Mouse (Mus musculus): ENCODE data around the gene Nt5e.

DNA sequence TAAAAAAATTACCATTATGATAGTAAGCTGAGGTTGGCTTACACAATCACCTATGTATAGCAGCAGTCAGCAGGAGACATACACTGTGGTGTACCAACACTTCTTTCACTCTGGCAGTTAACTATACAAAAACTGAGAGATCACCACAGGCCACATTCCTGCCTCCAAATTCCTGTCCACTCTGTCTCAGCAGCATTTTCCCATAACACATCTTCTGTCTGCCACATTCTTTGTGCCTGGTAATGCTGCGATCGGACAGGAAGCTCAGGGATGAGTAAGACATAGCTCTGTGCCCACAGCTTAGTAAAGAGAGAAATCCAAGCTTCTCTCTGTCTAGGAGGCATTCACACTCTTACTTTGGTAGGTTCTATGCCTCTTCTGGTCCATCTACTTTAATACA lies 46.0 kb downstream of the Nt5e start:
- no peak for TF ChIP-seq REST (IDR thresholded peaks at IDR 0.05; ENCODE audit: insufficient read depth, insufficient read length)
- TF ChIP-seq TCF12 (IDR thresholded peaks at IDR 0.05; ENCODE audit: insufficient read depth, poor library complexity, severe bottlenecking), result no peak
- no peak for TF ChIP-seq POLR2A (IDR thresholded peaks at IDR 0.05; ENCODE audit: insufficient read length, low read depth)
- no peak for TF ChIP-seq USF1 (IDR thresholded peaks at IDR 0.05; ENCODE audit: low read depth)
- TF ChIP-seq POLR2AphosphoS2 (IDR thresholded peaks at IDR 0.05; ENCODE audit: insufficient read length, low read depth), result no peak
- no peak for TF ChIP-seq E2F4 (IDR thresholded peaks at IDR 0.05; ENCODE audit: insufficient read depth)
- no peak for TF ChIP-seq MYOD1 (IDR thresholded peaks at IDR 0.05; ENCODE audit: control insufficient read depth in 1 of 3, insufficient read length in 2 of 3, low read depth in 2 of 3)
- no peak for TF ChIP-seq CEBPB (IDR thresholded peaks at IDR 0.05; ENCODE audit: insufficient read depth, poor library complexity, severe bottlenecking)
- TF ChIP-seq MAX (IDR thresholded peaks at IDR 0.05; ENCODE audit: low read depth), result no peak
- TF ChIP-seq MYOG (IDR thresholded peaks at IDR 0.05; ENCODE audit: control insufficient read depth in 1 of 3, insufficient read depth in 1 of 3, insufficient read length in 2 of 3, low read depth in 2 of 3), result no peak
- TF ChIP-seq SRF (IDR thresholded peaks at IDR 0.05; ENCODE audit: control insufficient read depth, insufficient read length, low read depth), result no peak
- TF ChIP-seq TCF3 (IDR thresholded peaks at IDR 0.05; ENCODE audit: insufficient read length, low read depth), result no peak
